Mouse (Mus musculus): ENCODE data around the gene Fam131b.

DNA sequence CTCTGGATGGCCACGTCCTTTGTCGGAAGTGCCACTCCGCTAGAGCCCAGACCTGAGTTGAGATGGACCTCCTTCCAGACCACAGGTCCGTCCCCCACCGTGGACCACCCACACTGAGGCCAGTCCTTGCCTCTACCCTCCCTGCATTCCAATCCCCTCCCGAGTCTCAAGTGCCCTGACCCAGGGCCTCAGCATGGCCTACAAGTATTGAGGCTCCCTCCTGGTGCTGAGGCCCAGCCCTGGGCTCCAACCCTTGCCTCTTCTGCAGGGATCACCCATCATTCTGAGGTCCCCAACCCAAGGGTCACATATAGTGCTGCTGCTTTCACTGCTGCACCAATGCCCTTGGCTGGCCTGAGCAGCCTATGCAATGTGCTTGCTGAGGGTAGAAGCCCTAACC, 33.5 kb upstream of the Fam131b start:
- TF ChIP-seq MAFK (IDR thresholded peaks at IDR 0.05; ENCODE audit: insufficient read depth, low read depth, low read length) (no peak), ZNF384 (IDR thresholded peaks at IDR 0.05; ENCODE audit: low read depth, low read length) (no peak)
